Mouse (Mus musculus): ENCODE results near the gene Ciapin1. TPM values are rescaled to one million over a fixed set of nuclear protein-coding genes. Genes with fewer than 3 reads are reported as not detected.

Gene Ciapin1
- total RNA-seq, 2 experiments from 2014 or later = 69.4 to 77.1 TPM

DNA sequence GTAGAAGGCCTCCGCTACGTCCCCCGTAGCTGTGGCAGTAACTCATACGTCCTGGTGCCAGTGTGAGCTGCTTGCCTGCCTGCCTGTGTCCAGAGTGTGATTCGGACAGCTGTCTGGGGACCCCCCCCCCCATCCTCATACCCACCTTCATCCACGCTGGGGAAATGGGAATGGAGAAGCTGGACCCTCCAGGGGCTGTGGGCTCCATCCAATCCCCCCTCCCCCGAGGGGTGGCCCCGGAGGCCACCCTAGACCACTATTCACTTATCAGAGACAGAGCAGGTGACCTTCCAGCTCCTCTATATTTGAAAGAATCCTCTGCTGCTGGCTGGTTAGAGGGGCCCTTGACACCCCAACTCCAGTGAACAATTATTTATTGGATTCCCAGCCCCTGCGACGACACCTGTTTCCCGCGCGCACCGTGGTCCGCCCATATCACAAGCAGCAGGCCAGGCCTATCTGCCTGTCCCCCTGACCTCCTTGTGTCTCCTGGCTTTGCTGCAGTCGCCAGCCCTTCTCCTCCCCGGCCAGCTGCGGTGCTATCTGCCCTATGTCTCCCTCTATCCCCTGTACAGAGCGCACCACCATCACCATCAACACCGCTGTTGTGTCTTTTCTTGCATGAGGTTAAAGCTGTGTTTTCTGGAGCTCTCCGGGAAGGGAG is 57.5 kb downstream of the Ciapin1 start:
- DNase-seq (ENCODE audit: low spot score in 2 of 2) = no peak

DNA sequence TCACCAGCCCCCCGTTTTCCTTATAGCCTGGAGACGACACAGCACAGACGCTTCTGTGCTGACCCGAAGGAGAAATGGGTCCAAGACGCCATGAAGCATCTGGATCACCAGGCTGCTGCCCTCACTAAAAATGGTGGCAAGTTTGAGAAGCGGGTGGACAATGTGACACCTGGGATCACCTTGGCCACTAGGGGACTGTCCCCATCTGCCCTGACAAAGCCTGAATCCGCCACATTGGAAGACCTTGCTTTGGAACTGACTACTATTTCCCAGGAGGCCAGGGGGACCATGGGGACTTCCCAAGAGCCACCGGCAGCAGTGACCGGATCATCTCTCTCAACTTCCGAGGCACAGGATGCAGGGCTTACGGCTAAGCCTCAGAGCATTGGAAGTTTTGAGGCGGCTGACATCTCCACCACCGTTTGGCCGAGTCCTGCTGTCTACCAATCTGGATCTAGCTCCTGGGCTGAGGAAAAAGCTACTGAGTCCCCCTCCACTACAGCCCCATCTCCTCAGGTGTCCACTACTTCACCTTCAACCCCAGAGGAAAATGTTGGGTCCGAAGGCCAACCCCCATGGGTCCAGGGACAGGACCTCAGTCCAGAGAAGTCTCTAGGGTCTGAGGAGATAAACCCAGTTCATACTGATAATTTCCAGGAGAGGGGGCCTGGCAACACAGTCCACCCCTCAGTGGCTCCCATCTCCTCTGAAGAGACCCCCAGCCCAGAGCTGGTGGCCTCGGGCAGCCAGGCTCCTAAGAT is 58.4 kb downstream of the Ciapin1 start:
- DNase-seq (ENCODE audit: low spot score in 2 of 2) = no peak

DNA sequence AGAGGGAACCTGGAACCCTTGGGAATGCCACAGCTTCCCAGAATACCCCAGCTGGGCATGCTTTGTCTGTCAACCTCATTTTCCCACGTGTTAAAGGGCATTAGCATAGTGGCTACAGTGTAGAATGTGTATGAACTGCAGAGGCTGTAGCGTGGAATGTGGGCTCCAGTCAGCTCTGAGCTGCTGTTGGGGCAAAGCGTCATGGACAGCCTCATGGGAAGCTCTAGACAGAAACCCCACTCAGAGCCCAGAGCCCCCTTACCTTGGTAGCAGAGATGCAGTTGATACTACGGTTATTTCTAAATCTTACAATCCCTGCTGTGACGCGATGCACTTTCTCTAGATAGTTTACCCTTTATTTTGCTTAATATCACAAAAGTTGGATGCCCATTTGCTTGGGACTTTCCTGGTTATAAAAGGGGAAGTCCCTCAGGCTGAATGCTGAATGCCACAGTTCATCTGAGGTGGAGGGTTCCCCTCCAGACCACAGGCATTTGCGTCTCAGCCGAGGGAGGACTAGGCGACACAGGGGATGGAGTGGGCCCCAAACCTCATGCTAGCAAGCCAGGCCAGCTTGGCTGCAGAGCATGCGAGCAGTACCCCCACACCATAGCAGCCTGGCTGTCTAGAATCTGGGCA is 59.1 kb downstream of the Ciapin1 start:
- no peak for DNase-seq (ENCODE audit: low spot score in 2 of 2)

DNA sequence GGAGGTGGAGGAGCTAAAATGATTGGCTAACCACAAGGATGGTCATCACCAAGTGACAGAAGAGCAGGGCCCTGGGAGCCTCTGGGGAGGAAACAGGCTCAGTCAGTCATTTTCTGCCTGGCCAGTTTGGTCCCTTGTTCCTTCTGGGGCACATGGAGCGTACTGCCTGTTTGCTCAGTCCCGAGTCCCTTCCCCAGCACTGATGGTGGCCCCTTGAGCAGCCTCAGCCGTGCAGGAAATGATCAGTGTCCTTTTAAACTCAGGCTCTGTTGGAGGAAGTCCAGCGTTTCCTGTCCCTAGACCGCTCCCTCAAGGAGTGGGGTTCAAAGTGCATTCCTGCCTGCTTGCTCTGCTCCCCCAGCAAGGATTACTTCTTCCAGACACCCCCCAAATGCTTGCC is 59.7 kb downstream of the Ciapin1 start:
- no peak for DNase-seq (ENCODE audit: low spot score in 2 of 2)

DNA sequence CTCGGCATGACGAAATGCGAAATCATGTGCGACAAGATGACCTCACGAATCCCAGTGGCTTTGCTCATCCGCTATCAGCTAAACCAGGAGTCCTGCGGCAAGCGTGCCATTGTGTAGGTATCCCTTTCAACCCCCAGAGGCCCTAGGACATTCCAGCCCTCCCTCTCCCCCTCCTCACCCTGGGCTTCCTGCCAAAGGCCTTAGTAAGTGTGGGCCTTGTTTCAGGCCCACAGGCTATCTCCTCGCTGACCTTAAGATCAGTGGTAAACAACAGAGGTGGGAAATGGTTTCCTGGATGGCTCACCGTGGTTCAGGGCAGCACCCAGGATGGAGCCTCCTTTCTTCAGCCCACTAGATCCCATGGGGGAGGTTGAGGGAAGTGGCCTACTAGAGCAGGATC is 60.1 kb downstream of the Ciapin1 start:
- no peak for DNase-seq (ENCODE audit: low spot score in 2 of 2)

DNA sequence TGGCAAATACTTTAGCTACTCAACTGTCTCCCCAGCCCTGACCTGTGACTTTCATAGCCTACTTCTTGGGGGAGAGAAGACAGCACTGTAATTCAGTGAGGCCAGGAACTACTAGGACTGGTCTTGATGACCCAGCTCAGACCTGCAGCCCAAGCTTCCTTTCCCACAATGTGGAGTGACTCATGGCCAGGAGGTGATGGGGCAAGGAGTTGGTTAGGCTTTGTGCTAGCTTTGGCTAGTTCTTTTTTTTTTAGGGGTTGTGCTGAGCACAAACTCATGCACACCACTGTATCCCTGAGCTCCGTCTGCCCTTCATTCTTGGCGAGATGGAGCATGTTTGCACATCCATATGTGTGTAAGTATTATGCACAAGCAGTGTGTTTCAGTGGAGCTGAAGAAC is 61.8 kb downstream of the Ciapin1 start:
- DNase-seq (ENCODE audit: low spot score in 2 of 2) = no peak

DNA sequence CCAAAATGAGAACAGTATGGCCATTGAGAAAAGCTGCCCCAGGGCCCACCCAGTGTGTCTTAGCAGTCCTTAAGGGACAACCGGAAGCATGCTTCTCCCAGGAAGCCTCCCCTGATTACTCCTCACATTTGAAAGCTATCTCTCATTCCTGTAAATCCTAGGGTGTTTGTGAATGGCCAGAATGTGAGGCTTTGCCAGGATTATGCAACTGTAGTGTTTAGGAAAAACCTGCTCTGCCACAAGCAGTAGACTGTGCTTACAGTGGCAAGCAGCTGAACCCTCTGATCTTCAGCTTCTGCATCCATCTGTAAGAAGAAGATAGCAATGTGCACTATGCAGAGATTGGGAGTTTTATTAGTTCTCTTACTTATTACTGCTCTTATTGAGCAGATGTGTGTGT is 63.6 kb downstream of the Ciapin1 start:
- DNase-seq (ENCODE audit: low spot score in 2 of 2) = no peak

DNA sequence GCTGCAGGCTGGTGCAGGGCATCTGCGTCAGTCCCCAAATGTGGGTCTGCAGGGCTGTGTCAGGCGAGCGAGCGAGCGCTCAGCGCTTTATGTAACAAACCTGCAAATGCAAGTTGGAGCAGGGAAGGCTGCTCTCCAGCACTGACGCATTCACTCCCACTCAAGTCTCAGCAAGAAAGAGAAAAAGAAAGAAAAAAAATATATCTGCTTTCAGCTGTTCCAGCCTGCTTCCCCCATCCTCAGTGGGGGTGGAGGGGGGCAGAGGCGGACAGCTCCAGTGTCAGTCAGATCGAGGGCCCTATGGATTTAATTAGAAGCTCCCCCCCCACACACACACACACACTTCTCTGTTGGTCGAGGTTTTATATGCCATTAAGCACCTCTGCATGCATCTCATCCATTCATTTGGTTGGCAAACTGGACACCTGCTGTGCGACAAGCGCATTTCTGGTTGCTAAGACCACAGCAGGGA is 64.4 kb downstream of the Ciapin1 start:
- peak; percentile 66 to 84 for DNase-seq (ENCODE audit: low spot score in 2 of 2)

DNA sequence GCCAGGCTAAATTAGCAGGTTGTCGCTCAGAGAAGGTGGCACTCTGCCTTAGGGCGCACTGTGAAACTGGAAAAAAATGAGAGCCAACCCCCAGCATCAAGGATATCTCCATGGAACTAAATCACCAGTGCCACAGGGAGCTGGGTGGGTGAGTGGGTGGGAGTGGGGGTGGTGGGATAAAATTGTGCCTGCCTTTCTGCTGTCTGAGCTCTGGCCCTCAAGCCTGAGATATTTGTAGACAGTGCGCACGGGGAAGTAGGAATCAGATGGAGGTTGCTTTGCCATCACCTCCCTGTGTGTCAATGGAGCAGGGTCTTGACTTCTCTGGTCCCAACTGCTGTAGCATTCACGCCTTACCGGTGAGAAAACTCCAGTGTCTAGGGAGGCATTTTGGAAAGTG is 65.1 kb downstream of the Ciapin1 start:
- DNase-seq (ENCODE audit: low spot score in 2 of 2) = peak in 1 of 2 experiments; percentile 70

DNA sequence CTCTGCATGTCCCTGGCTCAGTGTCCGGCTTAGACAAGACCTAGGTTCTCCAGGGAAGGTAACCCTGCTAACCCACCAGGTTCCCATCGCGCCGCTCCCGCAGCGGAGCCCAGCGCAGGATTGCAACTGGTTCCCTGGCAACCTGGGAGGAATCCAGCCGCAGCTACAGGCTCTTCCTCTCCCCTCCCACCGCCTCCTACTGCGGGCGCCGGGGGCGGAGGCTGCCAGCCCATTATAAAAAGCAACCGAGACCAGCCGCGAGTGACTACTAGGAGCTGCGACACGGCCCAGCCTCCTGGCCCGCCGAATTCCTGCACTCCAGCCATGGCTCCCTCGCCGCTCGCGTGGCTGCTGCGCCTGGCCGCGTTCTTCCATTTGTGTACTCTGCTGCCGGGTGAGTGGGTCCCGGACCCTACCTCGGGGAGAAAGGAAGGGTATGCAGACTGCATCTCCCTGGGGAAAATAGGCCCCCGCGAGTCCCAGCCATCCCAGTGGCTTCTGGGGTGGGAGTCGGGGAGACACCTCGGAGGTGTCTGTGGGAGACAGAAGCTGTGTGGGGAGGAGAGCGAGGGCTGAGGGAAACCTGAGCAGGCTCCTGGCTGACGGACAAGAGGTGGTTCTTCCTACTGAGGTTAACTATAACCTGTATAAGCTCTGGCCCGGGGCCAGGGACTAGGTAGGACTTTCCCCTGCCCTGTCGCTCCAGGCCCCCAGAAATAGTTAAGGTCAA is 66.1 kb downstream of the Ciapin1 start, which contains the start of gene Cx3cl1:
Gene Cx3cl1 (plus strand): TSS at position 69 of the 730 bp plus-strand sequence.
- peak; percentile 88 to 94 for DNase-seq (ENCODE audit: low spot score in 2 of 2)

DNA sequence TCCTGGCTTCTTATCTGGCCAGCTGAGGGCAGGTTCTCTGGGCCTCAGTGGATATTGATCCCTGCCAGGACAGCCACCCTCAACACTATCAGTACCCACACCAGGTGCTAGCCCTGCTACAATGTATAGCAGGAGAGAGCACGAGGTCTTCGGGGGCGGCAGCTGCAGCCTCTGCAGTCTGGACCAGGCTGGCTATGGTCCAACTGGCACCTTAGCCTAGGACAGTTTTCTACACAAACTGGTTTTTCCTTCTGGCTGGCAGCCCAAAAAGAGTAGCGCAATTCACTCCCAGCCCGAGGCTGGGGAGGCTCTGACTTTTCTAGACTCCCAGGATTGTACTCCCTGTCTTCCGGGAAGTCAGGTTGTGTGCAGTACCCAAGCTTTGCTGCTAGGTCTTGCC is 67.2 kb downstream of the Ciapin1 start:
- DNase-seq (ENCODE audit: low spot score in 2 of 2) = no peak

Other genes with a start within 250 kb of the Ciapin1 start
- 10 to 100 TPM; 25.1 to 26.4 TPM for gene Rspry1, start 236.4 kb downstream of the Ciapin1 start, total RNA-seq (2021)
- gene Fam192a, start 236.4 kb downstream of the Ciapin1 start, total RNA-seq (2021) = 10 to 100 TPM; 37.7 to 46.2 TPM
- 100 to 1,000 TPM; 138 to 153 TPM for gene Arl2bp, start 171.8 kb downstream of the Ciapin1 start, total RNA-seq (2021)
- gene Pllp, start 142.1 kb downstream of the Ciapin1 start, total RNA-seq (2021) = 10 to 100 TPM; 37.0 to 42.6 TPM
- under 1 TPM; 0.15 to 0.23 TPM for gene Ccl22, start 92.8 kb downstream of the Ciapin1 start, total RNA-seq (2021)
- 100 to 1,000 TPM; 400 to 401 TPM for gene Cx3cl1, start 66.3 kb downstream of the Ciapin1 start, total RNA-seq (2021)
- gene Ccl17, start 27.9 kb downstream of the Ciapin1 start, total RNA-seq (2021) = 1 to 10 TPM; 4.7 to 4.9 TPM
- 10 to 100 TPM; 75.1 to 91.6 TPM for gene Coq9, start within 50 bp of the Ciapin1 start, total RNA-seq (2021)
- 10 to 100 TPM; 66.0 to 73.6 TPM for gene Polr2c, start 19.1 kb upstream of the Ciapin1 start, total RNA-seq (2021)
- 10 to 100 TPM; 21.5 to 23.8 TPM for gene Dok4, start 38.0 kb upstream of the Ciapin1 start, total RNA-seq (2021)
- gene Ccdc102a, start 79.7 kb upstream of the Ciapin1 start, total RNA-seq (2021) = 1 to 10 TPM; 1.3 to 2.1 TPM
- under 1 TPM in 1 of 2 experiments, not detected in 1; 0.10 TPM for gene Adgrg5, start 85.3 kb upstream of the Ciapin1 start, total RNA-seq (2021)
- 100 to 1,000 TPM; 100 to 108 TPM for gene Adgrg1, start 136.4 kb upstream of the Ciapin1 start, total RNA-seq (2021)
- gene Adgrg3, start 179.3 kb upstream of the Ciapin1 start, total RNA-seq (2021) = under 1 TPM in 1 of 2 experiments, not detected in 1; 0.48 TPM
- 1 to 10 TPM; 1.7 to 1.8 TPM for gene Drc7, start 216.7 kb upstream of the Ciapin1 start, total RNA-seq (2021)
- gene Katnb1, start 242.8 kb upstream of the Ciapin1 start, total RNA-seq (2021) = 10 to 100 TPM; 45.1 to 46.3 TPM

All from layer of hippocampus, adult 18-20 months (tissue).